Mouse (Mus musculus) liver, embryonic 14.5 days (tissue): ENCODE measurements around the gene Rhot2.

ENCODE experiments used
- CTCF ChIP-seq: IDR thresholded peaks from 2 replicates; pipeline ENCODE4 v1.5.1; 2016; ENCODE audit warnings: antibody characterized with exemption, low read depth, control low read depth
- EP300 ChIP-seq: IDR thresholded peaks from 2 replicates; pipeline ENCODE4 v1.6.1; 2016; ENCODE audit warnings: antibody characterized with exemption, low read depth

DNA sequence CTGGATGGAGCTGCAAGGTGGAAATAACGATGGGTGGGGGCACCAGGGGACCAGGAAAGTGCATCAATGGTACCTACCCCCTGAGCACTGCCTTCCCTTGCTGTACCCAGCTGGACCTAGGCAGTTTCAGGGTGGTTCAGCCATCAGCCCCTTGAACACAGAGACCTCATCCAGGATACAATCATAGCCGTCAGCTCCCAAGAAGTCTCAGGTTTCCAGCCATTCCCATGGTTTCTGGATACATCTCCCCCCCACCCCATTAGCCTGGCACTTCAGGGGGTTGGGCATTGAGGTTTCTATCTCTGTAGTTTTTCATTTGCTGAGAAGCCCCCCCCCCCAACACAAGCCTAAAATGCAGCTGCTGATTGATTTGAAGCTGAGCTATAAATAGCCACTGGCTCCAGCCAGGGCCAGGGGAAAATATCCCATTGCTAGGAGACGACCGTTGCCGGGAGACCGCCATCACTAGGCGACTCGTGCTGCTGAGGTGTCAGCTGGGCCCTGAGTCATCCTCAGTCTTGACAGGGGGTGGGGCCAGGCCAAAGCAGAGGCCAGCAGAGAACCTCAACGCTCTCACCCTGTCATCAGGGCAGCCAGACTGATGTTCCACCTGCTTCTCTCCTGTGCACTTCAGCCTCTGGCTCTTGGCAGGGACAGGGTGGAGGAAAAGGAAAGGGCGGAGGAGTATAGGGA is 41.7 kb downstream of the Rhot2 start:
- TF ChIP-seq CTCF (no peak), EP300 (no peak)
